Mouse (Mus musculus) macrophage (primary cell): Measurements from ENCODE around the gene Cnbp. TPM values are rescaled to one million over a fixed set of nuclear protein-coding genes. Genes with fewer than 3 reads are reported as not detected.
A peak's percentile ranks its signal among the peaks of the same experiment; 100 is the strongest.

Source experiments
- H3K27ac ChIP-seq: fragments of 350-480 bp; formaldehyde crosslinking; 2 replicates; pipeline ENCODE4 v1.9.0; 2021
- H3K36me3 ChIP-seq: fragments of 350-480 bp; formaldehyde crosslinking; 2 replicates; pipeline ENCODE4 v1.9.0; 2021; ENCODE audit errors: inconsistent target
- H3K4me3 ChIP-seq: fragments of 350-480 bp; formaldehyde crosslinking; 2 replicates; pipeline ENCODE4 v1.9.0; 2021; ENCODE audit errors: inconsistent target
- H3K79me2 ChIP-seq: fragments of 350-480 bp; formaldehyde crosslinking; 2 replicates; pipeline ENCODE4 v1.9.0; 2021; ENCODE audit errors: inconsistent target
- WGBS: methylation state at CpG from one replicate; pipeline ENCODE4 v1.1.7; 2026; ENCODE audit warnings: inconsistent platforms; ENCODE audit not compliant: missing documents; 5-methylcytosine and 5-hydroxymethylcytosine counted together
- polyA plus RNA-seq: library from polyadenylated mRNA; stranded (reverse); fragments of 250-400 nt; gene quantifications from 3 replicates; pipeline ENCODE4 v1.2.4, GENCODE M21; 2018; ENCODE audit warnings: inconsistent platforms
- total RNA-seq, 78 experiments: library from RNA; depleted of rRNA; stranded (reverse); fragments of 250-400 nt; gene quantifications; 1 replicate in 9 of 78; 2 replicates in 24 of 78; 3 replicates in 43 of 78; 4 replicates in 2 of 78; pipeline ENCODE4 v1.2.4; 2018; ENCODE audit warnings: inconsistent platforms in 56 of 78

The Cnbp gene
- total RNA-seq (2018; cell fraction: chromatin; rRNA removed), result 100 to 1,000 TPM in 23 of 26 experiments, 10 to 100 TPM in 3; 59.7 to 286 (median 131) TPM
- 100 to 1,000 TPM; 106 to 182 (median 147) TPM for total RNA-seq (2018; cell fraction: cytosol; rRNA removed)
- total RNA-seq (2018; cell fraction: nucleus; rRNA removed), result 100 to 1,000 TPM in 15 of 26 experiments, 10 to 100 TPM in 11; 68.2 to 273 (median 106) TPM
- 127 to 335 TPM (median 146 TPM) in 3 replicates for polyA plus RNA-seq

- Histone ChIP-seq H3K79me2 (peaks cover 42% of the 10 kb centered on the region), H3K4me3 (peak within 1 kb of the TSS; percentile 84), H3K27ac (peak within 1 kb of the TSS; percentile 84), H3K36me3 (no peaks in the 10 kb centered on the region)
- WGBS, result under 1% methylated on average over 52 of the region's 55 CpGs
Observed at GRCm38 (mm10) chr6:87850900-87851614, at the start of gene Cnbp. Cnbp (minus strand) TSS chr6:87851106.

DNA sequence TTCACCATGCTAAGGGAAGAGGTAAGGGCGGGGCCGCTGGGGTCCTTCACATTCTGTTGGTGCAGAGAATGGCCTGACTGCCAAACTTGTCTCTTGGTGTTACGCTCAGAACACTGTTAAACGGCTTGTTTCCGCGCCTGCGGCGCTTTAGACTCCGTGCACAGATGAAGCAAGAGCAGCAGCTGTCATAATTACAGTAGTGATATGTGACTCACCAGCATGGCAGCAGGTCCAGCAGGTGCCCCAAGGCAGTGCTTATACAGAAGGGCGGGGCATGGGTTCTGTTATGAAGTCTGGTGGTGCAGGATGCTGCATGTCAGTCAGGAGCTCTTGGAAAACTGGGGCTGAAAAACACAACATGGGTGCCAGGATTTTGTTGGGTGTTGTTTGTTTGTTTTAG lies 47.1 kb upstream of the Cnbp start:
- 98% methylated on average over 10 of the region's 10 CpGs for WGBS
- Histone ChIP-seq H3K27ac (no peak overlapping the region), H3K36me3 (peaks cover 97% of the 10 kb centered on the region), H3K4me3 (no peak overlapping the region), H3K79me2 (no peaks in the 10 kb centered on the region)

DNA sequence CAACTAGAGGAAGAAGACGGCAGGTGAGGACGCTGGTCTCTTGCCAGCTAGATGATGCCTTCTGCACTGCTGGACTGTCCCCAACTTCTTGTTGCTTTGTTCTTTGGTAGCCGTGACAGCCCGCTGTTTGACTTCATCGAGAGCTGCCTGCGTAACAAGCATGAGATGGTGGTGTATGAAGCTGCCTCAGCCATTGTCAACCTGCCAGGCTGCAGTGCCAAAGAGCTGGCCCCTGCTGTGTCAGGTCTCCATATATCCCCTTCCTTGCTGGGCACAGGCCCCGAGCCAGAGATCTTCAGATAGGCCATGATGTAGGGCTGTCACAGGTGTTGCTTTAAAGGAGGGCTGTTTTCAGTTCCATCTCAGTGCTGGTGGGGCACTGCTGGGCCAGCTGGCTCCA lies 43.0 kb upstream of the Cnbp start:
- WGBS, result 99% methylated on average over 7 of the region's 7 CpGs
- peaks cover 96% of the 10 kb centered on the region for H3K36me3 ChIP-seq
- no peak overlapping the region for H3K4me3 ChIP-seq
- peaks cover 4% of the 10 kb centered on the region for H3K79me2 ChIP-seq
- no peak overlapping the region for H3K27ac ChIP-seq

DNA sequence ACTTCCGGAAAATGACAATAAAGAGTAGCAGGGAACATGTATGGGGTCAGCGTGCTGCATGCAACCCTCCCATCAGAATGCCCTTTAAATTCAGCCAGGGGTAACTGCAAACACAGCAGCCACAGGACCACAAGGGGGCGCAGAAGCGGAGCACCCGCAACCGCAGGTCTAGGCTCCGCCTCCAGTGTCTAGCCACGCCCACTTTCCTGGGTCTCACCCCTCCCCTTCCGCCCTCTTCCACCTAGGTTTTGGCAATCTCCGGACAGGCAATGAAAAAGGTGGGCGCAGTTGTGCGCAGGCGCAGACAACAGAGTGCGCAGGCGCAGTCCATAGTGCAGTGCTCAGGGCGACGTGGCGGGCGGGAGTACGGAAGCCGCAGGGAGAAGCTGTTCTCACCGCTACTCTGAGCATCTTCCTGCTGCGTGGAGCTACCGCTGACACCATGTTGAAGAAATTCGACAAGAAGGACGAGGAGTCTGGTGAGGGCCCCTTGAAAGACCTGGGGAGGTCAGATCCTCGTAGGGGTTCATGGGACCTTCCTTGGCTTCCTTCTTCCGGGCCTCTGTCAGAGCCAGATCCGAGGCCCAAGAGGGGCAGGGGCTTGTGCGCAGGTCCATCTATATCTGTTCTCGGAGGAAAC lies 36.8 kb upstream of the Cnbp start, which contains the start of gene Copg1:
TSS of gene Copg1 (plus strand) at position 221 of the 640 bp plus-strand sequence.
- peaks cover 34% of the 10 kb centered on the region for H3K36me3 ChIP-seq
- peak within 1 kb of the TSS; percentile 69 for H3K27ac ChIP-seq
- H3K4me3 ChIP-seq, result peak within 1 kb of the TSS; percentile 99
- WGBS, result under 1% methylated on average over 31 of the region's 31 CpGs
- H3K79me2 ChIP-seq, result peaks cover 16% of the 10 kb centered on the region

- H3K27ac ChIP-seq, result no peak overlapping the region
- WGBS, result 100% methylated on average over 1 of the region's 1 CpGs
- H3K36me3 ChIP-seq, result peaks cover 24% of the 10 kb centered on the region
- peaks cover 16% of the 10 kb centered on the region for H3K79me2 ChIP-seq
- no peak overlapping the region for H3K4me3 ChIP-seq
Observed at GRCm38 (mm10) chr6:87886721-87887120, 35.8 kb upstream of the Cnbp start.

- 47% methylated on average over 4 of the region's 4 CpGs for WGBS
- Histone ChIP-seq H3K4me3 (no peak overlapping the region), H3K79me2 (peaks cover under 1% of the 10 kb centered on the region; the same call in 1 of the 2 replicates), H3K27ac (no peak overlapping the region), H3K36me3 (no peaks in the 10 kb centered on the region)
Observed at GRCm38 (mm10) chr6:87882816-87883215, 31.9 kb upstream of the Cnbp start.

DNA sequence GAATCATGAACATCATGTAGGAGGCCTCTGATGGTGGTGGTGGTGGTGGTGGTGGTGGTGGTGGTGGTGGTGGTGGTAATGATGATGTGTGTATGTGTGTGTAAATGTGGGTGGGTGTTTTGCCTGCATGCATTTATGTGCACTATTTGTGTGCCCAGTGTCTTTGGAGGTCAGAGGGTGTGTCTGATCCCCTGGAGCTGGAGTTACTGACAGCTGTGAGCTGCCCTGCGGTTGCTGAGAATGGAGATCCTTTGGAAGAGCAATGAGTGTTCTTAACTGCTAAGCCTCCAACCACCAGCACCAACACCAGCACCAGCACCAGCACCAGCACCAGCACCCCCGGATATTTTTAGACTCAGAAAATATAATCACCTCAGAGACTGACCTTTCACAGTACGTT lies 31.3 kb upstream of the Cnbp start:
- no peaks in the 10 kb centered on the region for H3K79me2 ChIP-seq
- 93% methylated on average over 3 of the region's 3 CpGs for WGBS
- H3K4me3 ChIP-seq, result no peak overlapping the region
- no peaks in the 10 kb centered on the region for H3K36me3 ChIP-seq
- no peak overlapping the region for H3K27ac ChIP-seq

DNA sequence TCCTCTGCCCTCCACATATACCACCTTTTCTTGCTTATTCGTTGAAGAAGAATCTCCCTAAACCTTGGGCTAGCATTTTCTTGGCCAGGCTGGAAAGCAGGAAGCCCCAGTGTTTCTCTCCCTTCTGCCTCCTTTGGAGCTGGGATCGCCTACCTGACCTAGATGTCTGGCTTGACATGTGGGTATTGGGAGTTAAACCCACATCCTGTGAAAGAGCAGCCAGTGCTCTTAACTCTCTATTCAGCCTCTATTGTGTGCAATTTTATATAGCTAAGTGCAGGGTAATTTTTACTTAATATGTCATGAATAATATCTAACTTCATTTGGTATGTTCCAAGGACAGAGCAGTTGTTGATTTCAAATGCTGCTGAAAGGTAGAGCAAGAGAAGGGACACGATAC lies 28.7 kb upstream of the Cnbp start:
- Histone ChIP-seq H3K36me3 (no peaks in the 10 kb centered on the region), H3K27ac (no peak overlapping the region), H3K4me3 (no peak overlapping the region), H3K79me2 (no peaks in the 10 kb centered on the region)
- 64% methylated on average over 3 of the region's 3 CpGs for WGBS

DNA sequence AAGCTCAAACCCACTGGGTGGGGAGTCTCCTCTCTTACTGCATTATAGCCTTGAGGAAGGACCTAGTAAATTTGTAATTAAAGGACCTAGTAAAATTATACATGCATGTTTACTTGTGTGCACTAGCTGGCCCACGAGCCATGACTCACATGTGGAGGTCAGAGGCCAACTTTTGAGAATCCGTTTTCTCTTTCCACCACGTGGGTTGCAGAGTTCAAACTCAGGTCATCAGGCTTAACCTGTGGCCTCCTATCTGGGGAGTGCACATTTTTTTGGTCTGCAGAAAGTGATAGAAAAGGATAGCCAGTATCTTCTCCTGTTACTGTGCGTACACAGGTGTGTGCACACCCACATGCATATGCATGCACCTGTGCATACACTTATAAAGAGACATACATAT lies 28.1 kb upstream of the Cnbp start:
- Histone ChIP-seq H3K4me3 (no peak overlapping the region), H3K79me2 (no peaks in the 10 kb centered on the region), H3K36me3 (no peaks in the 10 kb centered on the region), H3K27ac (no peak overlapping the region)
- 68% methylated on average over 4 of the region's 4 CpGs for WGBS

DNA sequence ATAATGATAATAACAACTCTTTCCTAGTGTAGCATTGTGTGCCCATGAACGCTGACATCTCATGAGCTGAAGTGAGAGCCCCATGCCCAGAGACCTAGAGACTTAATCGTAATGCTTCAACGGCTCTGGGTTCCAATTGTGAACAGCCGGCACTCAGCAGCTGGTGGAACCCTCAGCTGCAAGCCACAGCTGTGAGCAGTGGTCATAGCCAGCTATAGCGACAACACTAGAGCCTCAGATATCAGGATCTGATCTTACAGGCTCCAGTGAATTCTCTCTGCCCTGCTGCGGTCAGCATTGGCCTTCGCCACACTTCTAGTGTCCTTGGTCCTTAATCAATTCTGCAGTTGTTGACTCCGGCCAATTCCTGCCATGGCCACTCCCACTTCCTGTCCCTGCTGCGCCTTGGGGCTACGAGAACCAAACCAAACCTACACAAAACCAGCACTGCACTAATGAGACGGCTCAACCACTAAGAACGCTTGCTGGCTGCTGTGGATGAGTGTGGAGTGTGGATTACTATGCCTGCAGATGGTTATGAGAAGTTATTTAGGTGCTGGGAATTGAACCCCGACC lies 25.2 kb upstream of the Cnbp start:
- H3K36me3 ChIP-seq, result no peaks in the 10 kb centered on the region
- H3K79me2 ChIP-seq, result no peaks in the 10 kb centered on the region
- 80% methylated on average over 13 of the region's 13 CpGs for WGBS
- H3K4me3 ChIP-seq, result no peak overlapping the region
- no peak overlapping the region for H3K27ac ChIP-seq

DNA sequence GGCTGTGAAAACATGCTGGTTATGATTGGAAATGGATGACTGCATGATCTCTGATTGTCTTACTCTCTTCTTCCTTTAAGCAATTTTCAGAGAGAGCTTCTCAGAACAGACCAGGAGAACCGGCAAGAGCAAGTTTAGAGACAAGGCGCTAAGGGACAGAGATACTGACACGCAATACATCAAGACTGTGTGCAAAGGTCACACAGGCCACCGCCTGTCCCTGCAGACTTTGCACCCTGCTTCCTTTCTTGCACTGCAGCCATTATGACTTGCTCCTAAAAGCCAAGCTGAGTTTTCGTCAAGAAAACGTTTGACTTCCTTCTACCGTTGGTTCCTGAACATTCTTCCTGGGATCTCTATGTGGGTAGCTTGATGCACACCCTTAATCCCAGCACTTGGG lies 24.7 kb upstream of the Cnbp start:
- 85% methylated on average over 7 of the region's 7 CpGs for WGBS
- no peak overlapping the region for H3K4me3 ChIP-seq
- no peaks in the 10 kb centered on the region for H3K79me2 ChIP-seq
- H3K27ac ChIP-seq, result no peak overlapping the region
- H3K36me3 ChIP-seq, result no peaks in the 10 kb centered on the region

DNA sequence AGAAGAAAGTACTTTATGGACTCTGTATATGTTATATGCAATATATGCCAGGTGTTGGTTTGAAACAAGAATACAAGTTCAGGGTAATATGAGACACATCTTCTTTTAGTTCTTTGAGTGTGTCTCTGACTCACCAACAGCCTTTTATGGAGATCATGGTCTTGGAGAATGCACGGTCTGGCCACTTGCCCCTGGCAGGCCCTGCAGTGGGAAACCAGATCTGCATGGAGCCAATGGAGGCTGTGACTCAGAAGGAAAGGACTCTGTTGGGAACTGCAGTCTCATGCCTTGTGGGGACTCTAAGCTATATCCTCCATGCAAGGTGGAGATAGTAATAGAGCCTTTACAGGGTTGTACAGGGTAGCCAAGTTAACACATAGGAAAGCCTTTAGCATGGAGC lies 24.2 kb upstream of the Cnbp start:
- Histone ChIP-seq H3K79me2 (no peaks in the 10 kb centered on the region), H3K36me3 (no peaks in the 10 kb centered on the region), H3K4me3 (no peak overlapping the region), H3K27ac (no peak overlapping the region)
- WGBS, result 92% methylated on average over 1 of the region's 1 CpGs

DNA sequence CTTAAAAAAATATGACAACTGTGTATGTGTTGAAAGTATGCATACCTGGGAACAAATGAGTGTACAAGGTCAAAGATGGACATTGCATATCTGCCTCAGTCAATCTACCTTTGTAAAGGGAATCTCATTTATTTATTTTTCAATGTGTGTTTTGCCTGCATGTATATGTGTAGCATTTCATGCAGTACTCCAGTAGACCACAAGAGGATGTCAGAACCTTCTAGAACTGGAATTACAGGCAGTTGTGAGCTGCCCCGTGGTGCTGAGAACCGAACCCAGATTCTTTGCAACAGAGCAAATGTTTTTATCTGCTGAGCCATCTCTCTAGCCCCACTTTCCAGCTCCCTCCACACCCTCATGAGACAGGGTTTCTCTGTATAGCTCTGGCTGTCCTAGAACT lies 23.1 kb upstream of the Cnbp start:
- no peak overlapping the region for H3K4me3 ChIP-seq
- no peaks in the 10 kb centered on the region for H3K79me2 ChIP-seq
- no peak overlapping the region for H3K27ac ChIP-seq
- H3K36me3 ChIP-seq, result no peaks in the 10 kb centered on the region
- WGBS, result 82% methylated on average over 2 of the region's 2 CpGs

GRCm38 (mm10) chr6:87873104-87873503 lies 22.2 kb upstream of the Cnbp start:
- Histone ChIP-seq H3K36me3 (no peaks in the 10 kb centered on the region), H3K27ac (no peak overlapping the region), H3K79me2 (no peaks in the 10 kb centered on the region), H3K4me3 (no peak overlapping the region)
- WGBS, result 25% methylated on average over 1 of the region's 1 CpGs

DNA sequence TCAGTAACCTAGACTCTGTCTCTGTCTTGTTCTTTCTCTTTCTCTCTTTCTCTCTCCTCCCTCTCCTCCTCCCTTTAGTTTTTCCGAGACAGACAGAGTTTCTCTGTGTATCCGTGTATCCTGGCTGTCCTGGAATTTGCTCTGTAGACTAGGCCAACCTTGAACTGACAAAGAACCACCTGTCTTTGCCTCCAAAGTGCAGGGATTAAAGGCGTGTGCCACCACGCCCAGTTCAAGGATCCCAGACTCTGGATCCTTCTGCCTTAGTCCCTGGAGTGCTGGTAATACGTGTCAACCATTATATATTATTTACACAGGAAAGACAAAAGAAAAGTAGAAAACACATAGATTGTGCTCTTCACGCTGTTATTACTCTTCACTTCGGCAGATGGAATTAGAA lies 20.3 kb upstream of the Cnbp start:
- H3K4me3 ChIP-seq, result no peak overlapping the region
- H3K27ac ChIP-seq, result no peak overlapping the region
- WGBS, result 94% methylated on average over 7 of the region's 7 CpGs
- no peaks in the 10 kb centered on the region for H3K36me3 ChIP-seq
- H3K79me2 ChIP-seq, result no peaks in the 10 kb centered on the region
